Comparison of ENCODE assay signal across 21 mouse cellular contexts in genomic region chr1:137696796-137697195, GRCm38 (mm10).
DNase-seq lines count a peak whose midpoint lies in the region; ATAC-seq and TF ChIP-seq lines count a peak whose summit lies in the region.
"Had no signal": no experiment of that assay in that cellular context is flagged by ENCODE, and none has a peak within 500 bp of the region (broad histone marks: within the 10 kb centered on the region; RNA-seq: fewer than 3 reads in every experiment).

No protein-coding gene starts in this region.

- WGBS in heart, embryonic 14.5 days, result 42% methylated on average over 3 of the region's 3 CpGs
- WGBS in midbrain, embryonic 10.5 days, result 59% methylated on average over 3 of the region's 3 CpGs
- whole genome bisulfite sequencing in midbrain, postnatal 0 days, result 4% methylated on average over 3 of the region's 3 CpGs
- WGBS in midbrain, embryonic 14.5 days, result 8% methylated on average over 3 of the region's 3 CpGs

- peaks cover 0 to 6% of the 10 kb centered on the region in 2 experiments; a peak in 1 of 4 replicates for H3K4me1 ChIP-seq in heart, embryonic 14.5 days (ENCODE audit: control insufficient read depth in 2 of 2, insufficient read depth in 2 of 2, low read length in 2 of 2)
- peaks cover 17% of the 10 kb centered on the region for H3K4me1 ChIP-seq in midbrain, embryonic 10.5 days
- H3K4me1 ChIP-seq in midbrain, postnatal 0 days (ENCODE audit: insufficient read depth, low read length), result no peaks in the 10 kb centered on the region; the same call in 1 of the 2 replicates
- peaks cover 13% of the 10 kb centered on the region; the same call in 1 of the 2 replicates for H3K4me1 ChIP-seq in midbrain, embryonic 14.5 days (ENCODE audit: control insufficient read depth, insufficient read depth, low read length)
- H3K4me1 ChIP-seq: limb, embryonic 12.5 days; liver, embryonic 12.5 days; neural tube, embryonic 15.5 days had no signal

- intact Hi-C loops in heart, postnatal 25 days (cut with DNase I), result no loop called here
- intact Hi-C loops in left cerebral cortex, postnatal 10 days (cut with DNase I), result no loop called here

- no peaks in the 10 kb centered on the region for H3K9me3 ChIP-seq in heart, embryonic 14.5 days (ENCODE audit: control insufficient read depth, low read length)
- no peaks in the 10 kb centered on the region for H3K9me3 ChIP-seq in midbrain, embryonic 10.5 days (replicated peaks)
- no peaks in the 10 kb centered on the region for H3K9me3 ChIP-seq in midbrain, postnatal 0 days (ENCODE audit: low read length)
- H3K9me3 ChIP-seq in midbrain, embryonic 14.5 days (ENCODE audit: control insufficient read depth, low read length), result no peaks in the 10 kb centered on the region
- H3K9me3 ChIP-seq: heart, embryonic 15.5 days; limb, embryonic 12.5 days; liver, embryonic 12.5 days; neural tube, embryonic 15.5 days had no signal

- H3K27ac ChIP-seq in heart, embryonic 14.5 days (replicated peaks in 1 of 2; ENCODE audit: control insufficient read depth in 1 of 2, insufficient read depth in 1 of 2, low read depth in 2 of 2, low read length in 2 of 2), result no peak overlapping the region
- H3K27ac ChIP-seq in midbrain, embryonic 10.5 days (replicated peaks), result peak overlapping the region; percentile 46
- H3K27ac ChIP-seq in midbrain, postnatal 0 days (ENCODE audit: low read depth, low read length), result no peak overlapping the region; the same call in 1 of the 2 replicates
- peak overlapping the region; percentile 66 for H3K27ac ChIP-seq in midbrain, embryonic 14.5 days (replicated peaks; ENCODE audit: low read depth, low read length)
- H3K27ac ChIP-seq: heart, embryonic 15.5 days; limb, embryonic 12.5 days; liver, embryonic 12.5 days; neural tube, embryonic 15.5 days had no signal

- H3K27me3 ChIP-seq in heart, embryonic 14.5 days (ENCODE audit: control insufficient read depth, insufficient read depth, low read length), result no peaks in the 10 kb centered on the region
- no peaks in the 10 kb centered on the region for H3K27me3 ChIP-seq in midbrain, embryonic 10.5 days (ENCODE audit: low read depth, poor library complexity, severe bottlenecking)
- H3K27me3 ChIP-seq in midbrain, postnatal 0 days (ENCODE audit: insufficient read depth, low read length), result no peaks in the 10 kb centered on the region
- no peaks in the 10 kb centered on the region for H3K27me3 ChIP-seq in midbrain, embryonic 14.5 days (ENCODE audit: control insufficient read depth, insufficient read depth, low read length)
- H3K27me3 ChIP-seq: heart, embryonic 15.5 days; limb, embryonic 12.5 days; liver, embryonic 12.5 days; neural tube, embryonic 15.5 days had no signal

- no peak for TF ChIP-seq CTCF in midbrain, postnatal 0 days (IDR thresholded peaks at IDR 0.05)

- H3K4me2 ChIP-seq in heart, embryonic 14.5 days (ENCODE audit: low read length), result peak overlapping the region; percentile 23; the same call in 1 of the 2 replicates
- no peak overlapping the region; the same call in 1 of the 2 replicates for H3K4me2 ChIP-seq in midbrain, postnatal 0 days (ENCODE audit: low read depth, low read length, poor library complexity, severe bottlenecking)
- peak overlapping the region; percentile 35 for H3K4me2 ChIP-seq in midbrain, embryonic 14.5 days (ENCODE audit: low read length)
- H3K4me2 ChIP-seq: heart, embryonic 15.5 days; limb, embryonic 12.5 days; liver, embryonic 12.5 days; neural tube, embryonic 15.5 days had no signal

- DNase-seq in heart, postnatal 25 days (ENCODE audit: low spot score), result no peak
- no peak for DNase-seq in midbrain, embryonic 10.5 days (ENCODE audit: low spot score)
- no peak for DNase-seq in midbrain, postnatal 0 days (ENCODE audit: low spot score)
- DNase-seq in midbrain, embryonic 14.5 days, result peak; percentile 64
- DNase-seq in frontal cortex, postnatal 25 days (ENCODE audit: low spot score in 2 of 2), result no peak
- DNase-seq in left cerebral cortex, postnatal 10 days (ENCODE audit: extremely low spot score in 1 of 2, low spot score in 2 of 2), result no peak
- DNase-seq: adrenal gland, postnatal 36 days; cerebellum, adult 2 months; cerebellum, postnatal 36 days; gastrocnemius, postnatal 14 days; heart, adult 18-20 months; kidney, adult 11 months; kidney, postnatal 10 days; lung, adult 2 months; right cerebral cortex, postnatal 4 days had no signal

- no peak overlapping the region for H3K9ac ChIP-seq in heart, embryonic 14.5 days (ENCODE audit: low read length)
- H3K9ac ChIP-seq in midbrain, postnatal 0 days (replicated peaks; ENCODE audit: low read length, poor library complexity, severe bottlenecking), result no peak overlapping the region
- no peak overlapping the region for H3K9ac ChIP-seq in midbrain, embryonic 14.5 days (replicated peaks; ENCODE audit: low read length)
- H3K9ac ChIP-seq: heart, embryonic 15.5 days; limb, embryonic 12.5 days; liver, embryonic 12.5 days; neural tube, embryonic 15.5 days had no signal

- no peak overlapping the region for H3K4me3 ChIP-seq in heart, embryonic 14.5 days (ENCODE audit: control insufficient read depth in 1 of 2, insufficient read depth in 1 of 2, low read depth in 1 of 2, low read length in 2 of 2)
- no peak overlapping the region for H3K4me3 ChIP-seq in midbrain, embryonic 10.5 days
- no peak overlapping the region for H3K4me3 ChIP-seq in midbrain, postnatal 0 days (ENCODE audit: low read depth, low read length)
- no peak overlapping the region for H3K4me3 ChIP-seq in midbrain, embryonic 14.5 days (replicated peaks; ENCODE audit: low read depth, low read length)
- H3K4me3 ChIP-seq: erythroblast, embryonic 14.5 days; heart, embryonic 15.5 days; limb, embryonic 12.5 days; liver, embryonic 12.5 days; neural tube, embryonic 15.5 days had no signal

- no peaks in the 10 kb centered on the region for H3K36me3 ChIP-seq in heart, embryonic 14.5 days (ENCODE audit: control insufficient read depth, insufficient read depth, low read length)
- H3K36me3 ChIP-seq in midbrain, embryonic 10.5 days, result no peaks in the 10 kb centered on the region
- H3K36me3 ChIP-seq in midbrain, postnatal 0 days (ENCODE audit: insufficient read depth, low read length), result no peaks in the 10 kb centered on the region
- no peaks in the 10 kb centered on the region for H3K36me3 ChIP-seq in midbrain, embryonic 14.5 days (ENCODE audit: control insufficient read depth, insufficient read depth, low read length)
- H3K36me3 ChIP-seq: heart, embryonic 15.5 days; limb, embryonic 12.5 days; liver, embryonic 12.5 days; neural tube, embryonic 15.5 days had no signal

- ATAC-seq in heart, embryonic 14.5 days (ENCODE audit: insufficient number of reproducible peaks, insufficient read depth, low FRiP score, low read depth), result no peak
- ATAC-seq in midbrain, postnatal 0 days (ENCODE audit: low FRiP score), result no peak
- peak; percentile 43; the same call in 1 of the 2 replicates for ATAC-seq in midbrain, embryonic 14.5 days (ENCODE audit: low FRiP score, low TSS enrichment)
- ATAC-seq: liver, embryonic 12.5 days had no signal

Comparison
In these comparisons a context has a peak if more than half of its experiments do, and no peak if none do; other contexts are left out.
1. H3K27ac ChIP-seq: peak in midbrain, embryonic 10.5 days (single experiment) and midbrain, embryonic 14.5 days (single experiment); none in heart, embryonic 14.5 days (0 of 2) and midbrain, postnatal 0 days (single experiment).